Mouse (Mus musculus) limb, embryonic 15.5 days (tissue): ENCODE data around the gene Slc5a8. TPM values are rescaled to one million over a fixed set of nuclear protein-coding genes. Genes with fewer than 3 reads are reported as not detected.

Experiments
- polyA plus RNA-seq: library from polyadenylated mRNA; unstranded; fragments of >200 nt; fragmentation: Nextera tagmentation; extraction: Ambion mirVana; gene quantifications from 2 replicates; pipeline ENCODE4 v1.2.1, GENCODE M21; 2015

Gene Slc5a8
- polyA plus RNA-seq, 1 experiment from 2014 or later = not detected

Other genes starting within 250 kb of the Slc5a8 start
- 0.27 and 0.38 TPM in 2 replicates for gene Spic, start 201.0 kb upstream of the Slc5a8 start, polyA plus RNA-seq
- gene Arl1, start 155.1 kb upstream of the Slc5a8 start, polyA plus RNA-seq = 247 and 258 TPM in 2 replicates
- gene Utp20, start 59.2 kb upstream of the Slc5a8 start, polyA plus RNA-seq = 13.0 TPM in 2 replicates